ENCODE assay signal across 8 mouse cellular contexts in the genomic region with DNA sequence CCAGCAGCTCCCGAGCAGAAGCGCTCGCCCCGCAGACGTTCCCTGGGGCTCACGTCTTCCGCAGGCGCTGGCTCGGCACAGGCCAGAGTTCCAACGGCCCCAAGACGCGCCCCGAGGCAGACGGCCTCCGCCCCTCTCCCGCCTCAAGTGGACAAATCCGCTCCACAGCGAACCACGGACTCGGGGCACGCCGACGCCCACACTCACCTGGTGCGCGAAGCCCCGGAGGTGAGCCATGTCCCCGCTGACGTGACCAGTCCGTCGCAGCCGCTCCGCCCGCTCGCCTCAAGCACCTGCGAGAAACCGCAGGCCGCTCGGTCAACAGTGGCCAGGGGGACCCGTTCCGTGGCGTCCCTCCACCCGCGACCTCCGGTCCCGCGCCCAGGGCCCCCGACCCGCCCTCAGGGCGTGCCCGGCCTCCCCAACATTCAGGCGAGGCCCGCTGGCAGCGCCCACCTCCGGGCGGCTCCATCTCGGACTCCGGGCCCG. TPM values are rescaled to one million over a fixed set of nuclear protein-coding genes. Genes with fewer than 3 reads are reported as not detected.
A peak's percentile ranks its signal among the peaks of the same experiment; 100 is the strongest.
DNase-seq lines count a peak whose midpoint lies in the region; ATAC-seq and TF ChIP-seq lines count a peak whose summit lies in the region.

No protein-coding gene starts in this region.

- WGBS in hindbrain, embryonic 10.5 days = under 1% methylated on average over 58 of the region's 58 CpGs
- under 1% methylated on average over 58 of the region's 58 CpGs for whole genome bisulfite sequencing in liver, adult 2 months
- WGBS in midbrain, embryonic 14.5 days = under 1% methylated on average over 58 of the region's 58 CpGs

- no peak for TF ChIP-seq POLR2A in liver, adult 2 months (IDR thresholded peaks at IDR 0.05; ENCODE audit: extremely low read depth, insufficient read depth, low read length)

- H3K9me3 ChIP-seq in hindbrain, embryonic 10.5 days = no peaks in the 10 kb centered on the region
- H3K9me3 ChIP-seq in midbrain, embryonic 14.5 days (ENCODE audit: control insufficient read depth, low read length) = no peaks in the 10 kb centered on the region

- no peaks in the 10 kb centered on the region for H3K27me3 ChIP-seq in hindbrain, embryonic 10.5 days (ENCODE audit: insufficient read depth, poor library complexity, severe bottlenecking)
- no peaks in the 10 kb centered on the region for H3K27me3 ChIP-seq in liver, adult 2 months (ENCODE audit: control insufficient read depth, insufficient read depth, low read length)
- no peaks in the 10 kb centered on the region for H3K27me3 ChIP-seq in midbrain, embryonic 14.5 days (ENCODE audit: control insufficient read depth, insufficient read depth, low read length)

- DNase-seq in gastrocnemius, postnatal 14 days = peak; percentile 53
- no peak for DNase-seq in gastrocnemius, adult 18-20 months (ENCODE audit: low spot score)
- DNase-seq in embryo, embryonic 10.5 days (ENCODE audit: low spot score) = peak; percentile 22
- DNase-seq in hindbrain, embryonic 10.5 days (ENCODE audit: low spot score) = no peak
- peak; percentile 38 for DNase-seq in liver, adult 2 months (ENCODE audit: extremely low read depth, low read depth, low spot score)
- DNase-seq in midbrain, embryonic 14.5 days = peak; percentile 59
- no peak for DNase-seq in thymus, adult 18-20 months

- peak overlapping the region; percentile 88 for H3K4me2 ChIP-seq in midbrain, embryonic 14.5 days (ENCODE audit: low read length)

- H3K4me1 ChIP-seq in hindbrain, embryonic 10.5 days (replicated peaks) = peaks cover 24% of the 10 kb centered on the region
- H3K4me1 ChIP-seq in liver, adult 2 months (ENCODE audit: control insufficient read depth, insufficient read depth, low read length) = peaks cover 13% of the 10 kb centered on the region
- H3K4me1 ChIP-seq in midbrain, embryonic 14.5 days (ENCODE audit: control insufficient read depth, insufficient read depth, low read length) = peaks cover 19% of the 10 kb centered on the region

- intact Hi-C loops in gastrocnemius, postnatal 14 days (cut with DNase I; ENCODE audit: low total_unique reads) = no loop called here

- TF ChIP-seq CTCF in liver, adult 2 months (IDR thresholded peaks at IDR 0.05; ENCODE audit: low read depth, low read length) = no peak

- ATAC-seq in CD4-positive, CD25-positive, alpha-beta regulatory T cell, adult 4 months = peak; percentile 11
- ATAC-seq in midbrain, embryonic 14.5 days (ENCODE audit: low FRiP score, low TSS enrichment) = no peak; the same call in 1 of the 2 replicates

- peak overlapping the region; percentile 95 for H3K27ac ChIP-seq in hindbrain, embryonic 10.5 days
- peak overlapping the region; percentile 69 for H3K27ac ChIP-seq in liver, adult 2 months (replicated peaks; ENCODE audit: insufficient read depth, low read depth, low read length)
- peak overlapping the region; percentile 89 for H3K27ac ChIP-seq in midbrain, embryonic 14.5 days (replicated peaks; ENCODE audit: low read depth, low read length)

- peak overlapping the region; percentile 93 for H3K9ac ChIP-seq in liver, adult 2 months (ENCODE audit: low read depth, low read length)
- peak overlapping the region; percentile 91 for H3K9ac ChIP-seq in midbrain, embryonic 14.5 days (replicated peaks; ENCODE audit: low read length)

- peaks cover 23% of the 10 kb centered on the region; the same call in 1 of the 2 replicates for H3K79me2 ChIP-seq in liver, adult 2 months (ENCODE audit: control insufficient read depth, insufficient read depth, low read length)

- peak overlapping the region; percentile 94 for H3K4me3 ChIP-seq in hindbrain, embryonic 10.5 days
- peak overlapping the region; percentile 91 for H3K4me3 ChIP-seq in liver, adult 2 months (ENCODE audit: insufficient read depth, low read depth, low read length)
- H3K4me3 ChIP-seq in midbrain, embryonic 14.5 days (replicated peaks; ENCODE audit: low read depth, low read length) = peak overlapping the region; percentile 98

- peaks cover 23% of the 10 kb centered on the region for H3K36me3 ChIP-seq in hindbrain, embryonic 10.5 days
- no peaks in the 10 kb centered on the region for H3K36me3 ChIP-seq in liver, adult 2 months (ENCODE audit: control insufficient read depth, insufficient read depth, low read length)
- H3K36me3 ChIP-seq in midbrain, embryonic 14.5 days (ENCODE audit: control insufficient read depth, insufficient read depth, low read length) = peaks cover 7% of the 10 kb centered on the region

RNA-seq across cellular contexts. Expression of gene Stk25, which starts 23.3 kb away (rescaled TPM):
- 10 to 100 TPM; 91.0 to 98.6 TPM for total RNA-seq in gastrocnemius, postnatal 14 days (2021)
- total RNA-seq in gastrocnemius, adult 18-20 months (2021) = 10 to 100 TPM; 80.8 to 91.4 TPM
- polyA plus RNA-seq in CD4-positive, CD25-positive, alpha-beta regulatory T cell, adult 4 months (2017; shearing (Covaris generic)) = 10 to 100 TPM; 31.2 to 42.6 TPM
- 177 and 215 TPM in 2 replicates for polyA plus RNA-seq in hindbrain, embryonic 10.5 days (2016; fragmentation: Nextera tagmentation; extraction: Ambion mirVana)
- 22.0 and 31.7 TPM in 2 replicates for total RNA-seq in liver, adult 2 months (2014; rRNA removed)
- polyA plus RNA-seq in liver, adult 2 months (2012; rRNA removed) = 33.9 and 41.4 TPM in 2 replicates
- polyA plus RNA-seq in midbrain, embryonic 14.5 days (2014; fragmentation: Nextera tagmentation; extraction: Ambion mirVana) = 357 and 370 TPM in 2 replicates

RNA-seq across cellular contexts. Expression of gene Bok, which starts 50.3 kb away (rescaled TPM):
- 1 to 10 TPM; 2.9 to 3.1 TPM for total RNA-seq in gastrocnemius, postnatal 14 days (2021)
- total RNA-seq in gastrocnemius, adult 18-20 months (2021) = 1 to 10 TPM in 1 of 2 experiments, under 1 TPM in 1; 0.95 to 1.2 TPM
- not detected for polyA plus RNA-seq in CD4-positive, CD25-positive, alpha-beta regulatory T cell, adult 4 months (2017; shearing (Covaris generic))
- polyA plus RNA-seq in hindbrain, embryonic 10.5 days (2016; fragmentation: Nextera tagmentation; extraction: Ambion mirVana) = 38.7 and 41.6 TPM in 2 replicates
- total RNA-seq in liver, adult 2 months (2014; rRNA removed) = 7.3 and 8.9 TPM in 2 replicates
- 11.5 and 15.9 TPM in 2 replicates for polyA plus RNA-seq in liver, adult 2 months (2012; rRNA removed)
- polyA plus RNA-seq in midbrain, embryonic 14.5 days (2014; fragmentation: Nextera tagmentation; extraction: Ambion mirVana) = 77.6 and 87.4 TPM in 2 replicates

Comparison
In these comparisons a context has a peak if more than half of its experiments do, and no peak if none do; other contexts are left out.
1. DNase-seq: peak in gastrocnemius, postnatal 14 days (single experiment), embryo, embryonic 10.5 days (single experiment), liver, adult 2 months (single experiment) and midbrain, embryonic 14.5 days (single experiment); none in gastrocnemius, adult 18-20 months (single experiment), hindbrain, embryonic 10.5 days (single experiment) and thymus, adult 18-20 months (0 of 2).
2. RNA of gene Bok, which starts 50.3 kb away (polyA plus RNA-seq): 77.6 to 87.4 TPM in midbrain, embryonic 14.5 days, 38.7 to 41.6 TPM in hindbrain, embryonic 10.5 days and 11.5 to 15.9 TPM in liver, adult 2 months; not detected in CD4-positive, CD25-positive, alpha-beta regulatory T cell, adult 4 months; every median in the first group is over 10 times any median in the second.
3. Peak in every context shown above with its lines, with median percentiles within 50 percentile points of each other: H3K27ac ChIP-seq and H3K4me3 ChIP-seq.